Mouse (Mus musculus): Measurements from ENCODE around the gene Cdk17.

- TF ChIP-seq CTCF (IDR thresholded peaks at IDR 0.05; ENCODE audit: control insufficient read depth, insufficient read depth, insufficient replicate concordance, low read depth, low read length) (no peak), POLR2A (IDR thresholded peaks at IDR 0.05; ENCODE audit: control insufficient read depth, low read depth, low read length) (no peak)
Observed at GRCm38 (mm10) chr10:93285489-93285888, 124.8 kb downstream of the Cdk17 start.
